Mouse (Mus musculus): Measurements from ENCODE around the gene Cog7. TPM values are rescaled to one million over a fixed set of nuclear protein-coding genes. Genes with fewer than 3 reads are reported as not detected.

Gene Cog7
- total and polyA plus RNA-seq, 3 experiments, result 9.0 to 32.7 (median 19.3) TPM

GRCm38 (mm10) chr7:121936861-121937630 lies 44.5 kb downstream of the Cog7 start:
- no peak overlapping the region for H3K4me3 ChIP-seq (ENCODE audit: low read depth, low read length)
- no peak for ATAC-seq (ENCODE audit: extremely low read depth, insufficient number of reproducible peaks, low FRiP score, poor library complexity, severe bottlenecking)
- DNase-seq (ENCODE audit: low spot score), result no peak
- H3K36me3 ChIP-seq (replicated peaks), result peaks cover 93% of the 10 kb centered on the region
- H3K9me3 ChIP-seq (replicated peaks), result no peaks in the 10 kb centered on the region
- TF ChIP-seq GATA1 (IDR thresholded peaks at IDR 0.05; ENCODE audit: borderline replicate concordance, low read length), result no peak
- TF ChIP-seq CTCF (IDR thresholded peaks at IDR 0.05; ENCODE audit: low read depth, low read length), result no peak
- H3K27me3 ChIP-seq (ENCODE audit: insufficient read depth, low read length), result no peaks in the 10 kb centered on the region
- H3K4me1 ChIP-seq (ENCODE audit: insufficient read depth, low read depth, low read length), result peaks cover 10% of the 10 kb centered on the region

GRCm38 (mm10) chr7:121935906-121936794 lies 45.4 kb downstream of the Cog7 start:
- Histone ChIP-seq H3K4me3 (ENCODE audit: low read depth, low read length) (no peak overlapping the region), H3K4me1 (ENCODE audit: insufficient read depth, low read depth, low read length) (peaks cover 10% of the 10 kb centered on the region), H3K36me3 (replicated peaks) (peaks cover 92% of the 10 kb centered on the region), H3K9me3 (replicated peaks) (no peaks in the 10 kb centered on the region), H3K27me3 (ENCODE audit: insufficient read depth, low read length) (no peaks in the 10 kb centered on the region)
- ATAC-seq (ENCODE audit: extremely low read depth, insufficient number of reproducible peaks, low FRiP score, poor library complexity, severe bottlenecking) (no peak), DNase-seq (ENCODE audit: low spot score) (no peak)
- no peak for TF ChIP-seq POLR2AphosphoS5 (IDR thresholded peaks at IDR 0.05; ENCODE audit: insufficient replicate concordance, low read depth, low read length)
- TF ChIP-seq TAL1 (conservative IDR thresholded peaks at IDR 0.05; ENCODE audit: low read depth, low read length), result no peak
- no peak for TF ChIP-seq CTCF (IDR thresholded peaks at IDR 0.05; ENCODE audit: low read depth, low read length)

- no peaks in the 10 kb centered on the region for H3K4me1 ChIP-seq (ENCODE audit: insufficient read depth, low read depth, low read length)
- no peaks in the 10 kb centered on the region for H3K27me3 ChIP-seq (ENCODE audit: insufficient read depth, low read length)
- H3K36me3 ChIP-seq (replicated peaks), result peaks cover 95% of the 10 kb centered on the region
- ATAC-seq (ENCODE audit: extremely low read depth, insufficient number of reproducible peaks, low FRiP score, poor library complexity, severe bottlenecking), result no peak
- H3K4me3 ChIP-seq (ENCODE audit: low read depth, low read length), result no peak overlapping the region
- no peaks in the 10 kb centered on the region for H3K9me3 ChIP-seq (replicated peaks)
- DNase-seq (ENCODE audit: low spot score), result no peak
- TF ChIP-seq CTCF (IDR thresholded peaks at IDR 0.05; ENCODE audit: low read depth, low read length) (no peak), GATA1 (IDR thresholded peaks at IDR 0.05; ENCODE audit: borderline replicate concordance, low read length) (no peak)
Observed at GRCm38 (mm10) chr7:121934346-121934745, 47.2 kb downstream of the Cog7 start.

- Histone ChIP-seq H3K9me3 (replicated peaks) (no peaks in the 10 kb centered on the region), H3K4me3 (ENCODE audit: low read depth, low read length) (no peak overlapping the region), H3K27me3 (ENCODE audit: insufficient read depth, low read length) (no peaks in the 10 kb centered on the region), H3K4me1 (ENCODE audit: insufficient read depth, low read depth, low read length) (no peaks in the 10 kb centered on the region), H3K36me3 (replicated peaks) (peaks cover 95% of the 10 kb centered on the region)
- ATAC-seq (ENCODE audit: extremely low read depth, insufficient number of reproducible peaks, low FRiP score, poor library complexity, severe bottlenecking) (no peak), DNase-seq (ENCODE audit: low spot score) (no peak)
- TF ChIP-seq GATA1 (IDR thresholded peaks at IDR 0.05; ENCODE audit: borderline replicate concordance, low read length), result no peak
- TF ChIP-seq GATA2 (IDR thresholded peaks at IDR 0.05; ENCODE audit: borderline replicate concordance, low read depth, low read length), result no peak
- no peak for TF ChIP-seq TAL1 (conservative IDR thresholded peaks at IDR 0.05; ENCODE audit: low read depth, low read length)
- no peak for TF ChIP-seq CTCF (IDR thresholded peaks at IDR 0.05; ENCODE audit: low read depth, low read length)
- TF ChIP-seq POLR2AphosphoS5 (IDR thresholded peaks at IDR 0.05; ENCODE audit: insufficient replicate concordance, low read depth, low read length), result no peak
Observed at GRCm38 (mm10) chr7:121933675-121934074, 47.8 kb downstream of the Cog7 start.

GRCm38 (mm10) chr7:121931246-121931645 lies 50.3 kb downstream of the Cog7 start:
- DNase-seq (ENCODE audit: low spot score) (no peak), ATAC-seq (ENCODE audit: extremely low read depth, insufficient number of reproducible peaks, low FRiP score, poor library complexity, severe bottlenecking) (no peak)
- no peak overlapping the region for H3K4me3 ChIP-seq (ENCODE audit: low read depth, low read length)
- H3K27me3 ChIP-seq (ENCODE audit: insufficient read depth, low read length), result no peaks in the 10 kb centered on the region
- TF ChIP-seq GATA2 (IDR thresholded peaks at IDR 0.05; ENCODE audit: borderline replicate concordance, low read depth, low read length) (no peak), TAL1 (conservative IDR thresholded peaks at IDR 0.05; ENCODE audit: low read depth, low read length) (no peak), GATA1 (IDR thresholded peaks at IDR 0.05; ENCODE audit: borderline replicate concordance, low read length) (no peak), CTCF (IDR thresholded peaks at IDR 0.05; ENCODE audit: low read depth, low read length) (no peak), POLR2AphosphoS5 (IDR thresholded peaks at IDR 0.05; ENCODE audit: insufficient replicate concordance, low read depth, low read length) (no peak)
- no peaks in the 10 kb centered on the region for H3K9me3 ChIP-seq (replicated peaks)
- no peaks in the 10 kb centered on the region for H3K4me1 ChIP-seq (ENCODE audit: insufficient read depth, low read depth, low read length)
- peaks cover 91% of the 10 kb centered on the region for H3K36me3 ChIP-seq (replicated peaks)

GRCm38 (mm10) chr7:121927882-121928281 lies 53.6 kb downstream of the Cog7 start:
- no peak overlapping the region for H3K4me3 ChIP-seq (ENCODE audit: low read depth, low read length)
- no peak for ATAC-seq (ENCODE audit: extremely low read depth, insufficient number of reproducible peaks, low FRiP score, poor library complexity, severe bottlenecking)
- TF ChIP-seq GATA1 (IDR thresholded peaks at IDR 0.05; ENCODE audit: borderline replicate concordance, low read length), result no peak
- no peak for TF ChIP-seq TAL1 (conservative IDR thresholded peaks at IDR 0.05; ENCODE audit: low read depth, low read length)
- TF ChIP-seq CTCF (IDR thresholded peaks at IDR 0.05; ENCODE audit: low read depth, low read length), result no peak
- TF ChIP-seq POLR2AphosphoS5 (IDR thresholded peaks at IDR 0.05; ENCODE audit: insufficient replicate concordance, low read depth, low read length), result no peak
- TF ChIP-seq GATA2 (IDR thresholded peaks at IDR 0.05; ENCODE audit: borderline replicate concordance, low read depth, low read length), result no peak
- H3K4me1 ChIP-seq (ENCODE audit: insufficient read depth, low read depth, low read length), result no peaks in the 10 kb centered on the region
- peaks cover 93% of the 10 kb centered on the region for H3K36me3 ChIP-seq (replicated peaks)
- H3K9me3 ChIP-seq (replicated peaks), result no peaks in the 10 kb centered on the region
- H3K27me3 ChIP-seq (ENCODE audit: insufficient read depth, low read length), result no peaks in the 10 kb centered on the region
- no peak for DNase-seq (ENCODE audit: low spot score)

All from G1E (cell line).